Mouse (Mus musculus) spleen, adult 2 months (tissue): ENCODE measurements around the gene Aktip.

Experiments
- CTCF ChIP-seq: fragments of 200-500 bp; IDR thresholded peaks from 2 replicates; pipeline ENCODE4 v1.5.1; 2011; ENCODE audit warnings: mild to moderate bottlenecking, inconsistent platforms; ENCODE audit not compliant: insufficient read depth, insufficient read length, insufficient replicate concordance; ENCODE audit errors: extremely low read depth
- POLR2A ChIP-seq: fragments of 200-500 bp; IDR thresholded peaks from 2 replicates; pipeline ENCODE4 v1.6.1; 2011; ENCODE audit warnings: low read depth, low read length, inconsistent platforms

GRCm38 (mm10) chr8:91070275-91070859, 129.4 kb downstream of the Aktip start:
- TF ChIP-seq CTCF (no peak), POLR2A (peak; percentile 57)
